Mouse (Mus musculus) C2C12 (cell line): ENCODE data around the gene Wbp2nl. TPM values are rescaled to one million over a fixed set of nuclear protein-coding genes. Genes with fewer than 3 reads are reported as not detected.

ENCODE experiments used
- H3K27me3 ChIP-seq: one replicate; pipeline ENCODE4 v1.6.1; 2011; ENCODE audit not compliant: control insufficient read depth, insufficient read depth, insufficient read length
- H3K36me3 ChIP-seq: one replicate; pipeline ENCODE4 v1.6.1; 2011; ENCODE audit not compliant: control insufficient read depth, insufficient read depth
- H3K4me3 ChIP-seq: one replicate; pipeline ENCODE4 v1.5.1; 2011; ENCODE audit warnings: mild to moderate bottlenecking, control low read depth; ENCODE audit not compliant: poor library complexity, insufficient read depth, severe bottlenecking
- H3K79me2 ChIP-seq: one replicate; pipeline ENCODE4 v1.6.1; 2011; ENCODE audit not compliant: control insufficient read depth, insufficient read depth
- H3K79me3 ChIP-seq: one replicate; pipeline ENCODE4 v1.6.1; 2011; ENCODE audit warnings: low read depth, control low read depth
- H3ac ChIP-seq: one replicate; pipeline ENCODE3; 2011; ENCODE audit warnings: low read depth; ENCODE audit not compliant: control insufficient read depth, insufficient read length
- CEBPB ChIP-seq: IDR thresholded peaks from one replicate; pipeline ENCODE4 v1.6.1; 2011; ENCODE audit warnings: low read depth, mild to moderate bottlenecking, control low read depth, moderate library complexity
- CTCF ChIP-seq: IDR thresholded peaks from one replicate; pipeline ENCODE4 v1.5.1; 2011; ENCODE audit not compliant: control insufficient read depth, insufficient read depth, insufficient read length
- FOSL1 ChIP-seq: IDR thresholded peaks from one replicate; pipeline ENCODE4 v1.8.0; 2011; ENCODE audit warnings: mild to moderate bottlenecking, low read length; ENCODE audit not compliant: poor library complexity, insufficient read depth, severe bottlenecking
- MAX ChIP-seq: IDR thresholded peaks from one replicate; pipeline ENCODE4 v1.6.1; 2011; ENCODE audit warnings: mild to moderate bottlenecking, control low read depth
- MYOD1 ChIP-seq: IDR thresholded peaks from one replicate; pipeline ENCODE4 v1.6.1; 2011; ENCODE audit warnings: low read depth; ENCODE audit not compliant: control insufficient read depth, insufficient read length
- MYOG ChIP-seq: IDR thresholded peaks from one replicate; pipeline ENCODE4 v1.6.1; 2011; ENCODE audit not compliant: control insufficient read depth, insufficient read length; ENCODE audit errors: extremely low read depth
- USF1 ChIP-seq: IDR thresholded peaks from one replicate; pipeline ENCODE4 v1.6.1; 2011; ENCODE audit warnings: low read depth, mild to moderate bottlenecking, control low read depth, moderate library complexity
- polyA plus RNA-seq: library from polyadenylated mRNA; unstranded; fragments of >200 nt; fragmentation: generic; extraction: Trizol; gene quantifications from one replicate; pipeline ENCODE4 v1.2.1, GENCODE M21; 2012; ENCODE audit warnings: missing spikeins

Gene Wbp2nl
- polyA plus RNA-seq, 1 experiment, result not detected

GRCm38 (mm10) chr15:82322195-82322594 is 23.4 kb downstream of the Wbp2nl start:
- H3ac ChIP-seq, result no peak overlapping the region
- no peaks in the 10 kb centered on the region for H3K79me2 ChIP-seq
- H3K79me3 ChIP-seq, result no peaks in the 10 kb centered on the region
- peaks cover 8% of the 10 kb centered on the region for H3K27me3 ChIP-seq
- no peak overlapping the region for H3K4me3 ChIP-seq
- TF ChIP-seq FOSL1, result no peak
- H3K36me3 ChIP-seq, result no peaks in the 10 kb centered on the region

DNA sequence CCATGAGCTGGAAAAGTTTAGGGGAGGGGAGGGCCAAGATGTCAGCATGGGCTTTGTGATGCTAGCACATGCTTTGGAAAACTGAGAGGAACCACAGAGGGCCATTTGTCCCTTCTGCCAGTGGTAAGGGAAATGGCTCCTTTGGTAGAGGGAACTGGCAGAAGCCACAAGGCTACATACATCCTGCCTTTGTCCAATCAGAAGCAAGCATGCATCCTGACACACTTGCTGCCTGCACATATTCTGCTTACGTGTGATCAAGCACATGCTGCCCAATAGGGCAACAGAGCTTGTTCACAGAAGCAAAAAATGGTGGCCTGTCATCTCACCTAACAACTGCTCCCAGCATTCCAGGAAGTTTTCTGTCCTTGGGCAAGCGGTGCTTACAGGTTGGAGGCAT is 26.6 kb downstream of the Wbp2nl start:
- no peaks in the 10 kb centered on the region for H3K79me2 ChIP-seq
- no peaks in the 10 kb centered on the region for H3K79me3 ChIP-seq
- no peaks in the 10 kb centered on the region for H3K36me3 ChIP-seq
- H3K27me3 ChIP-seq, result peaks cover 4% of the 10 kb centered on the region
- no peak overlapping the region for H3ac ChIP-seq
- H3K4me3 ChIP-seq, result no peak overlapping the region
- TF ChIP-seq CEBPB (no peak), MAX (no peak), MYOG (no peak), CTCF (no peak)

GRCm38 (mm10) chr15:82335194-82335593 is 36.4 kb downstream of the Wbp2nl start:
- no peaks in the 10 kb centered on the region for H3K79me3 ChIP-seq
- H3K4me3 ChIP-seq, result no peak overlapping the region
- H3K36me3 ChIP-seq, result peaks cover 15% of the 10 kb centered on the region
- H3ac ChIP-seq, result no peak overlapping the region
- no peaks in the 10 kb centered on the region for H3K27me3 ChIP-seq
- peaks cover 10% of the 10 kb centered on the region for H3K79me2 ChIP-seq
- TF ChIP-seq MYOG (no peak), MAX (no peak), USF1 (no peak), CEBPB (no peak), FOSL1 (no peak), MYOD1 (no peak), CTCF (no peak)

DNA sequence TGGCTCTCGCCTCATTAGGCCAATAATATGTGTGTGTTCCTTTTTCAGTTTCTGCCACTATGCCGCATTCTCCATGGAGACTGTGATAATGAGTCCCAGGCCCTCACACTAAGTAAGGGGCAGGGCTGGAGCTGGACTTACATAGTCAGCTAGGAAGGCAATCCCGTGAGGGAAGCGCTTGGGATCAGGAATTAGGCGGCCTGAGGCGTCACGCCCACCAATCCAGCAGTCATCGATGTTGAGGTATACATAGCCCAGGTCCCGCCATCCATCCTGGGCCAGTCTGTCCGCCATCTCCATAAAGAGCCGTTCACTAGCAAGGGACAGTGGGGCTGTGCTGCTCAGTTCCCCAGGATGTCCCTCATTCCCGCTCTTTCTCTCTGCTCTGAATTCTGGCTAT is 37.9 kb downstream of the Wbp2nl start:
- Histone ChIP-seq H3K27me3 (no peaks in the 10 kb centered on the region), H3K79me3 (no peaks in the 10 kb centered on the region), H3ac (no peak overlapping the region), H3K36me3 (peaks cover 15% of the 10 kb centered on the region), H3K79me2 (peaks cover 10% of the 10 kb centered on the region), H3K4me3 (no peak overlapping the region)
- TF ChIP-seq USF1, result no peak
- no peak for TF ChIP-seq CTCF
- no peak for TF ChIP-seq MYOD1
- TF ChIP-seq MYOG, result no peak
- no peak for TF ChIP-seq FOSL1
- no peak for TF ChIP-seq CEBPB
- TF ChIP-seq MAX, result no peak

- H3K27me3 ChIP-seq, result no peaks in the 10 kb centered on the region
- H3K79me2 ChIP-seq, result peaks cover 10% of the 10 kb centered on the region
- TF ChIP-seq CTCF, result no peak
- no peak for TF ChIP-seq MAX
- TF ChIP-seq MYOD1, result no peak
- no peak for TF ChIP-seq USF1
- no peak for TF ChIP-seq FOSL1
- TF ChIP-seq MYOG, result no peak
- no peak for TF ChIP-seq CEBPB
- H3K79me3 ChIP-seq, result no peaks in the 10 kb centered on the region
- peak overlapping the region; percentile 66 for H3K4me3 ChIP-seq
- H3K36me3 ChIP-seq, result peaks cover 15% of the 10 kb centered on the region
- peak overlapping the region; percentile 39 for H3ac ChIP-seq
Measured at GRCm38 (mm10) chr15:82337875-82338274, 39.1 kb downstream of the Wbp2nl start.

- Histone ChIP-seq H3K79me2 (peaks cover 10% of the 10 kb centered on the region), H3K36me3 (peaks cover 15% of the 10 kb centered on the region), H3K27me3 (no peaks in the 10 kb centered on the region), H3K79me3 (no peaks in the 10 kb centered on the region), H3K4me3 (peak within 1 kb of the TSS; percentile 66), H3ac (peak within 1 kb of the TSS; percentile 50)
- TF ChIP-seq MYOD1 (no peak), USF1 (no peak), MYOG (no peak), MAX (no peak), CTCF (no peak), FOSL1 (no peak)
Measured at GRCm38 (mm10) chr15:82338593-82339112, 39.9 kb downstream of the Wbp2nl start, which contains the start of the genes Naga, Pheta2 and Smdt1. TSS of gene Naga (minus strand) at chr15:82338925. TSS of gene Pheta2 (plus strand) at chr15:82338942. TSS of gene Smdt1 (plus strand) at chr15:82338959.
